Mouse (Mus musculus) ovary, adult 18-20 months (tissue): ENCODE results near the gene Vmn2r58.
"Not testable (repeated sequence)": the region's sequence is repeated elsewhere in the genome, so short reads cannot be mapped to it uniquely, and the experiment has no call there.

Experiments used
- DNase-seq: peaks from one replicate; pipeline ENCODE4 v3.0.0; 2022; ENCODE audit warnings: low spot score, mixed read lengths

Vmn2r58 gene

DNA sequence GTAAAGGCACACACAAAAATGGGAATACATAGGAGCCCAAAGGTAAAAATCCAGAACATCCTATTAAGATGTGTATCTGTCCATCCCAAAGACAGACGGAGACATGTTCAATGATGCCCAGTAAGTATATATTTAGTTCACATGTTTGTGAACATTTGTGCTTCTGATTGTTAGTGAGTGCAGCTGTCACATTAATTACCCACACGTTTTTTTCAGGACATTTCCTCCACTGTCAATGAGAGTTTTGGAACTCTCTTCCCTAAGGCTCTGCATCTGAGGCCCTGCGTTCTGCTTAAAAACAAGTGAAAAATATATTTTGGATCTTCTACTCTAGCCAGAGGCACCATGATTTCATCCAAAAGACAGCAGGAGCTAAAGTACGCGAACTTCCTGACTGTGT is at the start of gene Vmn2r58:
TSS of gene Vmn2r58 (minus strand) at position 101 of the 400 bp plus-strand sequence.
- DNase-seq = not testable (repeated sequence)
